Mouse (Mus musculus): ENCODE measurements around the gene Pml. TPM values are rescaled to one million over a fixed set of nuclear protein-coding genes. Genes with fewer than 3 reads are reported as not detected.

Pml gene
- total RNA-seq, 2 experiments from 2014 or later, result 13.3 to 14.5 TPM

GRCm38 (mm10) chr9:58248746-58249413, 706 bp downstream of the Pml start:
- no peak for DNase-seq (ENCODE audit: extremely low spot score in 1 of 2, low spot score in 2 of 2)
- intact Hi-C loops (cut with DNase I), result no loop called here

- intact Hi-C loops (cut with DNase I), result no loop called here
- DNase-seq (ENCODE audit: extremely low spot score in 1 of 2, low spot score in 2 of 2), result peak; percentile 72 to 90
Observed at GRCm38 (mm10) chr9:58247064-58247759, 2.4 kb downstream of the Pml start.

- intact Hi-C loops (cut with DNase I), result no loop called here
- no peak for DNase-seq (ENCODE audit: extremely low spot score in 1 of 2, low spot score in 2 of 2)
Observed at GRCm38 (mm10) chr9:58246083-58246591, 3.4 kb downstream of the Pml start.

- no peak for DNase-seq (ENCODE audit: extremely low spot score in 1 of 2, low spot score in 2 of 2)
- intact Hi-C loops (cut with DNase I), result no loop called here
Observed at GRCm38 (mm10) chr9:58243696-58244095, 5.9 kb downstream of the Pml start.

- DNase-seq (ENCODE audit: extremely low spot score in 1 of 2, low spot score in 2 of 2), result no peak
Observed at GRCm38 (mm10) chr9:58242696-58243095, 6.9 kb downstream of the Pml start.

GRCm38 (mm10) chr9:58241780-58242485, 7.7 kb downstream of the Pml start:
- intact Hi-C loops (cut with DNase I), result no loop called here
- peak in 1 of 2 experiments; percentile 59 for DNase-seq (ENCODE audit: extremely low spot score in 1 of 2, low spot score in 2 of 2)

More at GRCm38 (mm10) chr9:58242696-58243095, 6.9 kb downstream of the Pml start:
- intact Hi-C loops (cut with DNase I), result no loop called here

GRCm38 (mm10) chr9:58234502-58235015, 15.0 kb downstream of the Pml start:
- intact Hi-C loops (cut with DNase I), result no loop called here

GRCm38 (mm10) chr9:58232374-58232773, 17.2 kb downstream of the Pml start:
- no peak for DNase-seq (ENCODE audit: extremely low spot score in 1 of 2, low spot score in 2 of 2)
- intact Hi-C loops (cut with DNase I), result no loop called here

More at GRCm38 (mm10) chr9:58234502-58235015, 15.0 kb downstream of the Pml start:
- DNase-seq (ENCODE audit: extremely low spot score in 1 of 2, low spot score in 2 of 2), result no peak

GRCm38 (mm10) chr9:58231746-58232145, 17.8 kb downstream of the Pml start:
- intact Hi-C loops (cut with DNase I), result no loop called here
- DNase-seq (ENCODE audit: extremely low spot score in 1 of 2, low spot score in 2 of 2), result no peak

GRCm38 (mm10) chr9:58228777-58229466, 20.7 kb downstream of the Pml start:
- intact Hi-C loops (cut with DNase I), result no loop called here
- DNase-seq (ENCODE audit: extremely low spot score in 1 of 2, low spot score in 2 of 2), result no peak

- DNase-seq (ENCODE audit: extremely low spot score in 1 of 2, low spot score in 2 of 2), result peak in 1 of 2 experiments; percentile 51
- intact Hi-C loops (cut with DNase I), result no loop called here
Observed at GRCm38 (mm10) chr9:58225915-58226913, 23.4 kb downstream of the Pml start.

GRCm38 (mm10) chr9:58224356-58224755, 25.2 kb downstream of the Pml start:
- DNase-seq (ENCODE audit: extremely low spot score in 1 of 2, low spot score in 2 of 2), result no peak
- intact Hi-C loops (cut with DNase I), result no loop called here

- peak in 1 of 2 experiments; percentile 67 for DNase-seq (ENCODE audit: extremely low spot score in 1 of 2, low spot score in 2 of 2)
- intact Hi-C loops (cut with DNase I), result no loop called here
Observed at GRCm38 (mm10) chr9:58220218-58220903, 29.2 kb downstream of the Pml start.

GRCm38 (mm10) chr9:58218539-58218938, 31.0 kb downstream of the Pml start:
- intact Hi-C loops (cut with DNase I), result no loop called here

GRCm38 (mm10) chr9:58216402-58216801, 33.2 kb downstream of the Pml start:
- DNase-seq (ENCODE audit: extremely low spot score in 1 of 2, low spot score in 2 of 2), result no peak
- intact Hi-C loops (cut with DNase I), result no loop called here

More at GRCm38 (mm10) chr9:58218539-58218938, 31.0 kb downstream of the Pml start:
- no peak for DNase-seq (ENCODE audit: extremely low spot score in 1 of 2, low spot score in 2 of 2)

- intact Hi-C loops (cut with DNase I), result no loop called here
- DNase-seq (ENCODE audit: extremely low spot score in 1 of 2, low spot score in 2 of 2), result no peak
Observed at GRCm38 (mm10) chr9:58214519-58215180, 34.9 kb downstream of the Pml start.

- DNase-seq (ENCODE audit: extremely low spot score in 1 of 2, low spot score in 2 of 2), result no peak
- intact Hi-C loops (cut with DNase I), result no loop called here
Observed at GRCm38 (mm10) chr9:58213865-58214264, 35.7 kb downstream of the Pml start.
